Mouse (Mus musculus): Measurements from ENCODE around the gene Serpina10. TPM values are rescaled to one million over a fixed set of nuclear protein-coding genes. Genes with fewer than 3 reads are reported as not detected.

Gene Serpina10
- polyA plus RNA-seq (2012; rRNA removed; ENCODE audit: low replicate concordance): 0.08 TPM in 1 of 2 replicates, not detected in the other

DNA sequence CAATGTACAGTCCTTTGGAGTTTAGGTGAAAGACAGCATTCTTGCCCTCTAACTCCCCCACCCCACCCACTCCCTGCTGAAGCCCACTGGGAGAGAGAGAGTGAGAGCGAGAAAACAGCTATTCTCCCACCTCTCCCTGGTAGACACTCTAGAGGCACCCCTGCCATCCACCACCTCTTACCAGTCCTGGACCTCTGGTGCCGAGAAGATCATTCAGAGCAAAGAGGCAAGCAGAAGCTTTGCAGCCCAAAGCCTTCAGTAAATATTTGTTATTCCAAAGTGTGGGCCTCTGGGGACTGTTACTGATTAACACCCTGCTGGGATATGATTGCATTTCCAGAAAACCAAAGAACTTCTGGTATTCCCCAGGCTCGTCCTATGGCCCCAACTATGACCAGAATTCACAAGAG, at the start of gene Serpina10:
Gene Serpina10, minus strand, starts transcription at position 242 of the 410 bp plus-strand sequence.

DNA sequence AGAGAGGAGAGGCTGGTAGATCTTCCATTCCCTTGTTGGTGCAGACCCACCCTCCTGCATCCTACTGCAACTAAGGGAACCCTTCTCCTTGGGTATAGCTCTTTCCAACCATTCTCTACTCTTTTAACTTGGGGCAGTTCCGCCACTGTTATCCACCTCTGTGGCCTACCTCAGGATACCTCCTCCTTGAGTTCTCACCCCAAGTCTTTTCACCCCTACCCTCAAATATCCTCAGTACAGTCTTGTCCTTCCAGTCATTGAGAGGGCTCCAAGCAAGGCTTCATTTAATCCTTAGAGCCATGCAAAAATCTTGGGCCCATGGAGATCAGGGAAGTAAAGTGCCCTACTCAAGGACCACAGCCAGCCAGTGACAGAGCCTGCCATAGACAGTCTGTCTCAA, 44.8 kb upstream of the Serpina10 start, which contains the start of gene Serpina16:
Gene Serpina16, minus strand, starts transcription at position 101 of the 400 bp plus-strand sequence.

DNA sequence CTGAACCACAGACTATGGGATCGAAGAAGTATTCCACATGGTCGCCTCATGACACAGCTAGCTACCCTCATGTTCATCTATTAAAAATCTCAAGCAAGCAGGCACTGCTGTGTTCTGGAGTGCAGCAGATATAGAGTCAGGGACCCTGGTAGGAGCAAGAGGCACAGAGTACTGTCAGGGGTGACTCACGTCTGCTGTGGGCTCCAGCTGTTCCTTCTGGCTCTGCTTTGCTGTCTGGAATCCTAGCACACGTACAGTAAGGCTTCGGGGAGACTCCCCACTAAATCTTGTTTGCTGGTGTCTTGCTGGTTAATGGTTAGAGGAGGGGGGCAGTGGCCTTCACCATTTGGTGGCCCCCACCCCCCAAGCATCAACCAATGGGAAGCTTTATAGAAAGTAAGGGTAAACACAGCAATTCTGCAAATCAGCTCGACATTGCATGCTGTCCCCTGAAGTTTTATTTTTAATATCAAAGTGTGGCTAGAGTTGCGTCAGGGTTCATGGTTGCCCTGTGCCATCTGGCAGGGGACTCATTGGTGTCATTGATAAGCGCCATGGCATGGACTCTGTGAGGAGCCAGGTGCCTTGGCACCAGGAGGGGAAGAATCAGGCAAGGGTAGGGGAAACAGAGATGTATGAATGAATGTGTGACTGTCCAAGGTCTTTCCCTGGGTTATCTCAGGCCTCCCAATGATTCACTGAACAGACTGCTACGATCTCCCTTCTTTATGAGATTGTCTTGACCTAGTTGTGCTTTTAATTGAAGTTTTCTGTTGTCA, 25.8 kb upstream of the Serpina10 start, which contains the start of gene Serpina6:
Gene Serpina6, minus strand, starts transcription at position 365 of the 779 bp plus-strand sequence.

Other genes starting within 250 kb of the Serpina10 start
- gene Otub2, start 242.8 kb downstream of the Serpina10 start, polyA plus RNA-seq (2012; rRNA removed; ENCODE audit: low replicate concordance): 0.40 and 1.0 TPM in 2 replicates
- gene 9330161L09Rik, start 223.6 kb downstream of the Serpina10 start, polyA plus RNA-seq (2012; rRNA removed; ENCODE audit: low replicate concordance): 0.28 and 0.39 TPM in 2 replicates
- gene Ddx24, start 205.6 kb downstream of the Serpina10 start, polyA plus RNA-seq (2012; rRNA removed; ENCODE audit: low replicate concordance): 10.8 and 13.6 TPM in 2 replicates
- gene Ifi27, start 197.2 kb downstream of the Serpina10 start, polyA plus RNA-seq (2012; rRNA removed; ENCODE audit: low replicate concordance): 91.0 and 200 TPM in 2 replicates
- gene Ifi27l2a, start 187.8 kb downstream of the Serpina10 start, polyA plus RNA-seq (2012; rRNA removed; ENCODE audit: low replicate concordance): 120 and 366 TPM in 2 replicates
- gene Ifi27l2b, start 174.2 kb downstream of the Serpina10 start, polyA plus RNA-seq (2012; rRNA removed; ENCODE audit: low replicate concordance): 397 and 1,522 TPM in 2 replicates
- gene Ppp4r4, start 99.2 kb downstream of the Serpina10 start, polyA plus RNA-seq (2012; rRNA removed; ENCODE audit: low replicate concordance): 0.06 TPM in 1 of 2 replicates, not detected in the other
- gene Serpina6, start 25.8 kb upstream of the Serpina10 start, polyA plus RNA-seq (2012; rRNA removed; ENCODE audit: low replicate concordance): not detected in 2 replicates
- not detected in 2 replicates for gene Serpina16, start 44.7 kb upstream of the Serpina10 start, polyA plus RNA-seq (2012; rRNA removed; ENCODE audit: low replicate concordance)
- gene Serpina1f, start 64.1 kb upstream of the Serpina10 start, polyA plus RNA-seq (2012; rRNA removed; ENCODE audit: low replicate concordance): 0.18 TPM in 1 of 2 replicates, not detected in the other
- gene Serpina1d, start 142.1 kb upstream of the Serpina10 start, polyA plus RNA-seq (2012; rRNA removed; ENCODE audit: low replicate concordance): not detected in 2 replicates
- gene Serpina1b, start 198.9 kb upstream of the Serpina10 start, polyA plus RNA-seq (2012; rRNA removed; ENCODE audit: low replicate concordance): 1.1 and 2.4 TPM in 2 replicates
- gene Serpina1a, start 232.1 kb upstream of the Serpina10 start, polyA plus RNA-seq (2012; rRNA removed; ENCODE audit: low replicate concordance): 0.15 and 1.2 TPM in 2 replicates

Data from duodenum, adult 2 months (tissue).